Comparison of ENCODE assay signal across 8 mouse cellular contexts in the genomic region with DNA sequence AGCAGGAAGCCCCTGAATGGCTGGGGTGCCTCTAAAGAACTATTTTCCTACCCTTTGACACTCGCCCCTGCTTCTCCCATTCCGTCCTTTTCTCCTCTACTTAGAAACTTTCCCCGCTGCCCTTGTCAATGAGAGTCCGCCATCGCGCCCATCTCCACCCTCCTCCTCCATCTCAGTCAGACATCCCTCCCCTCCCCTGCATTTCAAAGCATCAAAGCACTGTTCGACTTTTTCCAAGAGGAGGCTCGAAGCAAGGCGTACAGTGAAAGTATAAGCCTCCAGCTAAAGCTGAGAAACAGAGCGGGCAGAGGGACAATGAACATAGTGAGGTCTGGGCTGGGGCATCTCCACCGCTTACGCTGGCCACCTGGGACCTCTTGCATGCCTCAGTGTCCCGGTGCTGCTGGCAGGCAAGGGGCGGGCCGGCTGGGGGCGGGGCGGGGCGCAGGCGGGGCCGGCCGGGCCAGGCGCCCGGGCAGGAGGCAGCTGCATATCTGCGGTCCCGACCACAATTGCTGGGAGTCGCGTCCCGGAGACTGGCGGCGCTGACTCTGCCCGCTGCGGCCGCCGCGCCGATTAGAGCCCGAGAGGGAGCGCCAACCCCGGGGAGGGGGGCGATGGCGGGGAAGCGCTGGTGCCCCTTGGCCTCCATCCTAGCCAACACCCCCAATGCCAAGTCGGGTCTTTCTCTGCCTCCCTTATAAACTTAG. TPM values are rescaled to one million over a fixed set of nuclear protein-coding genes. Genes with fewer than 3 reads are reported as not detected.
DNase-seq lines count a peak whose midpoint lies in the region; ATAC-seq and TF ChIP-seq lines count a peak whose summit lies in the region.

No protein-coding gene starts in this region.

- under 1% methylated on average over 43 of the region's 43 CpGs for WGBS in embryonic facial prominence, embryonic 15.5 days
- WGBS in limb, embryonic 11.5 days: under 1% methylated on average over 43 of the region's 43 CpGs
- under 1% methylated on average over 42 of the region's 43 CpGs for WGBS in midbrain, embryonic 11.5 days
- under 1% methylated on average over 43 of the region's 43 CpGs for WGBS in stomach, postnatal 0 days

- TF ChIP-seq EP300 in stomach, postnatal 0 days (optimal IDR thresholded peaks at IDR 0.05): no peak

- no peaks in the 10 kb centered on the region for H3K9me3 ChIP-seq in embryonic facial prominence, embryonic 15.5 days (replicated peaks)
- H3K9me3 ChIP-seq in limb, embryonic 11.5 days (ENCODE audit: control insufficient read depth, low read length): no peaks in the 10 kb centered on the region
- no peaks in the 10 kb centered on the region for H3K9me3 ChIP-seq in midbrain, embryonic 11.5 days (ENCODE audit: control insufficient read depth, low read length)
- no peaks in the 10 kb centered on the region for H3K9me3 ChIP-seq in stomach, postnatal 0 days (ENCODE audit: control insufficient read depth, low read length)

- H3K4me2 ChIP-seq in embryonic facial prominence, embryonic 15.5 days (replicated peaks): peak overlapping the region; percentile 93
- peak overlapping the region; percentile 88 for H3K4me2 ChIP-seq in limb, embryonic 11.5 days (ENCODE audit: low read depth, severe bottlenecking)
- peak overlapping the region; percentile 98 for H3K4me2 ChIP-seq in midbrain, embryonic 11.5 days
- peak overlapping the region; percentile 97 for H3K4me2 ChIP-seq in stomach, postnatal 0 days (replicated peaks; ENCODE audit: low read depth)

- H3K4me1 ChIP-seq in embryonic facial prominence, embryonic 15.5 days: peaks cover 16% of the 10 kb centered on the region
- H3K4me1 ChIP-seq in limb, embryonic 11.5 days (ENCODE audit: control insufficient read depth, insufficient read depth, low read length): peaks cover 14% of the 10 kb centered on the region
- peaks cover 10% of the 10 kb centered on the region for H3K4me1 ChIP-seq in midbrain, embryonic 11.5 days (ENCODE audit: control insufficient read depth, insufficient read depth, low read length)
- 0 out of 2 replicates have a peak, but pooled peaks cover 3% of the 10 kb centered on the region for H3K4me1 ChIP-seq in stomach, postnatal 0 days (replicated peaks; ENCODE audit: control insufficient read depth, insufficient read depth)

- intact Hi-C loops in heart, postnatal 25 days (cut with DNase I): loop anchor here (2.0 to 5.0 kb wide), 4 partner anchors 26 to 146 kb away; a partner anchor contains a TSS

- H3K9ac ChIP-seq in embryonic facial prominence, embryonic 15.5 days: peak overlapping the region; percentile 59
- peak overlapping the region; percentile 60 for H3K9ac ChIP-seq in limb, embryonic 11.5 days (ENCODE audit: low read length)
- H3K9ac ChIP-seq in midbrain, embryonic 11.5 days (ENCODE audit: low read length): peak overlapping the region; percentile 65
- peak overlapping the region; percentile 70 for H3K9ac ChIP-seq in stomach, postnatal 0 days (ENCODE audit: low read length)

- no peaks in the 10 kb centered on the region for H3K27me3 ChIP-seq in embryonic facial prominence, embryonic 15.5 days
- H3K27me3 ChIP-seq in limb, embryonic 11.5 days (ENCODE audit: control insufficient read depth, insufficient read depth, low read length): no peaks in the 10 kb centered on the region
- peaks cover 5% of the 10 kb centered on the region for H3K27me3 ChIP-seq in midbrain, embryonic 11.5 days (ENCODE audit: control insufficient read depth, insufficient read depth, low read length)
- H3K27me3 ChIP-seq in stomach, postnatal 0 days (ENCODE audit: control insufficient read depth, insufficient read depth, low read length): no peaks in the 10 kb centered on the region

- peak overlapping the region; percentile 90 for H3K27ac ChIP-seq in embryonic facial prominence, embryonic 15.5 days (replicated peaks)
- H3K27ac ChIP-seq in limb, embryonic 11.5 days (replicated peaks; ENCODE audit: low read depth, low read length): peak overlapping the region; percentile 36
- no peak overlapping the region for H3K27ac ChIP-seq in midbrain, embryonic 11.5 days (ENCODE audit: low read depth, low read length)
- peak overlapping the region; percentile 79 for H3K27ac ChIP-seq in stomach, postnatal 0 days (replicated peaks)

- peak overlapping the region; percentile 59 for H3K4me3 ChIP-seq in embryonic facial prominence, embryonic 15.5 days (replicated peaks)
- peak overlapping the region; percentile 37 for H3K4me3 ChIP-seq in limb, embryonic 11.5 days (ENCODE audit: low read depth, low read length)
- H3K4me3 ChIP-seq in midbrain, embryonic 11.5 days (ENCODE audit: low read depth, low read length): peak overlapping the region; percentile 53
- peak overlapping the region; percentile 64 for H3K4me3 ChIP-seq in stomach, postnatal 0 days (ENCODE audit: low read depth, low read length)

- peak; percentile 80 for ATAC-seq in embryonic facial prominence, embryonic 15.5 days (ENCODE audit: insufficient number of reproducible peaks, low FRiP score, low TSS enrichment, low read depth)
- ATAC-seq in limb, embryonic 11.5 days (ENCODE audit: insufficient number of reproducible peaks, low FRiP score, low TSS enrichment, low read depth): peak; percentile 74
- ATAC-seq in midbrain, embryonic 11.5 days (ENCODE audit: low FRiP score): peak; percentile 87
- peak; percentile 77 for ATAC-seq in stomach, postnatal 0 days (ENCODE audit: low FRiP score, low TSS enrichment)

- TF ChIP-seq CTCF in stomach, postnatal 0 days (IDR thresholded peaks at IDR 0.05; ENCODE audit: low read depth): no peak

- DNase-seq in layer of hippocampus, adult 11-12 months (ENCODE audit: low spot score): peak; percentile 50
- no peak for DNase-seq in layer of hippocampus, adult 9-10 months (ENCODE audit: low spot score)
- peak; percentile 57 to 65 for DNase-seq in adrenal gland, adult 18-20 months (ENCODE audit: low spot score in 2 of 2)
- DNase-seq in heart, postnatal 25 days (ENCODE audit: low spot score): peak; percentile 40
- peak; percentile 80 for DNase-seq in limb, embryonic 11.5 days (ENCODE audit: low spot score)
- DNase-seq in midbrain, embryonic 11.5 days (ENCODE audit: low spot score, missing footprints): peak; percentile 93
- DNase-seq in stomach, postnatal 0 days (ENCODE audit: low spot score): peak; percentile 79

- no peaks in the 10 kb centered on the region for H3K36me3 ChIP-seq in embryonic facial prominence, embryonic 15.5 days
- H3K36me3 ChIP-seq in limb, embryonic 11.5 days (ENCODE audit: control insufficient read depth, insufficient read depth, low read length): no peaks in the 10 kb centered on the region; the same call in 1 of the 2 replicates
- H3K36me3 ChIP-seq in midbrain, embryonic 11.5 days (ENCODE audit: control insufficient read depth, insufficient read depth, low read length): no peaks in the 10 kb centered on the region
- no peaks in the 10 kb centered on the region for H3K36me3 ChIP-seq in stomach, postnatal 0 days (ENCODE audit: control insufficient read depth, insufficient read depth, low read length)

RNA-seq across cellular contexts. Expression of a gene that starts 9.6 kb away (rescaled TPM):
- under 1 TPM in 1 of 2 experiments, not detected in 1; 0.10 TPM for total RNA-seq in adrenal gland, adult 18-20 months (2021)
- 35.4 and 35.8 TPM in 2 replicates for polyA plus RNA-seq in embryonic facial prominence, embryonic 15.5 days (2015; fragmentation: Nextera tagmentation; extraction: Ambion mirVana)
- not detected for total RNA-seq in heart, postnatal 25 days (2021)
- polyA plus RNA-seq in limb, embryonic 11.5 days (2014; fragmentation: Nextera tagmentation; extraction: Ambion mirVana): 1.7 and 2.3 TPM in 2 replicates
- 0.51 and 0.90 TPM in 2 replicates for polyA plus RNA-seq in midbrain, embryonic 11.5 days (2014; fragmentation: Nextera tagmentation; extraction: Ambion mirVana)
- 0.40 and 0.41 TPM in 2 replicates for polyA plus RNA-seq in stomach, postnatal 0 days (2015; fragmentation: Nextera tagmentation; extraction: Ambion mirVana)

RNA-seq across cellular contexts. Expression of a gene that starts 26.0 kb away (rescaled TPM):
- 10 to 100 TPM; 12.0 to 14.7 TPM for total RNA-seq in adrenal gland, adult 18-20 months (2021)
- 61.2 and 63.0 TPM in 2 replicates for polyA plus RNA-seq in embryonic facial prominence, embryonic 15.5 days (2015; fragmentation: Nextera tagmentation; extraction: Ambion mirVana)
- 10 to 100 TPM; 10.2 to 11.2 TPM for total RNA-seq in heart, postnatal 25 days (2021)
- polyA plus RNA-seq in limb, embryonic 11.5 days (2014; fragmentation: Nextera tagmentation; extraction: Ambion mirVana): 115 and 116 TPM in 2 replicates
- polyA plus RNA-seq in midbrain, embryonic 11.5 days (2014; fragmentation: Nextera tagmentation; extraction: Ambion mirVana): 76.5 and 82.5 TPM in 2 replicates
- polyA plus RNA-seq in stomach, postnatal 0 days (2015; fragmentation: Nextera tagmentation; extraction: Ambion mirVana): 21.1 and 21.7 TPM in 2 replicates

RNA-seq across cellular contexts. Expression of a gene that starts 29.3 kb away (rescaled TPM):
- 10 to 100 TPM; 61.1 to 62.1 TPM for total RNA-seq in adrenal gland, adult 18-20 months (2021)
- 10.0 and 11.8 TPM in 2 replicates for polyA plus RNA-seq in embryonic facial prominence, embryonic 15.5 days (2015; fragmentation: Nextera tagmentation; extraction: Ambion mirVana)
- total RNA-seq in heart, postnatal 25 days (2021): 10 to 100 TPM; 42.7 to 44.4 TPM
- 11.8 and 13.3 TPM in 2 replicates for polyA plus RNA-seq in limb, embryonic 11.5 days (2014; fragmentation: Nextera tagmentation; extraction: Ambion mirVana)
- polyA plus RNA-seq in midbrain, embryonic 11.5 days (2014; fragmentation: Nextera tagmentation; extraction: Ambion mirVana): 11.2 and 11.7 TPM in 2 replicates
- 4.4 and 4.7 TPM in 2 replicates for polyA plus RNA-seq in stomach, postnatal 0 days (2015; fragmentation: Nextera tagmentation; extraction: Ambion mirVana)

RNA-seq across cellular contexts. Expression of a gene that starts 45.1 kb away (rescaled TPM):
- total RNA-seq in adrenal gland, adult 18-20 months (2021): 10 to 100 TPM; 48.9 to 54.7 TPM
- polyA plus RNA-seq in embryonic facial prominence, embryonic 15.5 days (2015; fragmentation: Nextera tagmentation; extraction: Ambion mirVana): 95.6 and 99.4 TPM in 2 replicates
- total RNA-seq in heart, postnatal 25 days (2021): 10 to 100 TPM; 21.3 to 23.1 TPM
- 122 and 133 TPM in 2 replicates for polyA plus RNA-seq in limb, embryonic 11.5 days (2014; fragmentation: Nextera tagmentation; extraction: Ambion mirVana)
- 97.8 and 99.5 TPM in 2 replicates for polyA plus RNA-seq in midbrain, embryonic 11.5 days (2014; fragmentation: Nextera tagmentation; extraction: Ambion mirVana)
- 39.7 and 44.8 TPM in 2 replicates for polyA plus RNA-seq in stomach, postnatal 0 days (2015; fragmentation: Nextera tagmentation; extraction: Ambion mirVana)

RNA-seq across cellular contexts. Expression of a gene that starts 50.7 kb away (rescaled TPM):
- total RNA-seq in adrenal gland, adult 18-20 months (2021): 100 to 1,000 TPM; 443 to 458 TPM
- 398 and 407 TPM in 2 replicates for polyA plus RNA-seq in embryonic facial prominence, embryonic 15.5 days (2015; fragmentation: Nextera tagmentation; extraction: Ambion mirVana)
- 100 to 1,000 TPM; 284 to 288 TPM for total RNA-seq in heart, postnatal 25 days (2021)
- polyA plus RNA-seq in limb, embryonic 11.5 days (2014; fragmentation: Nextera tagmentation; extraction: Ambion mirVana): 463 and 490 TPM in 2 replicates
- 404 and 408 TPM in 2 replicates for polyA plus RNA-seq in midbrain, embryonic 11.5 days (2014; fragmentation: Nextera tagmentation; extraction: Ambion mirVana)
- 321 and 336 TPM in 2 replicates for polyA plus RNA-seq in stomach, postnatal 0 days (2015; fragmentation: Nextera tagmentation; extraction: Ambion mirVana)

Comparison
In these comparisons a context has a peak if more than half of its experiments do, and no peak if none do; other contexts are left out.
1. RNA of a gene that starts 9.6 kb away (polyA plus RNA-seq): 35.4 to 35.8 TPM in embryonic facial prominence, embryonic 15.5 days; 1.7 to 2.3 TPM in limb, embryonic 11.5 days, 0.51 to 0.90 TPM in midbrain, embryonic 11.5 days and 0.40 to 0.41 TPM in stomach, postnatal 0 days; every median in the first group is over 10 times any median in the second.
2. Peak in every context shown above with its lines, with median percentiles within 50 percentile points of each other: ATAC-seq, H3K4me2 ChIP-seq, H3K4me3 ChIP-seq and H3K9ac ChIP-seq.